Mouse (Mus musculus) gonadal fat pad, adult 2 months (tissue): ENCODE measurements around the gene Endog. TPM values are rescaled to one million over a fixed set of nuclear protein-coding genes. Genes with fewer than 3 reads are reported as not detected.
"Not testable (repeated sequence)": the region's sequence is repeated elsewhere in the genome, so short reads cannot be mapped to it uniquely, and the experiment has no call there.

Experiments used
- DNase-seq: peaks from one replicate; pipeline ENCODE4 v3.0.0-alpha.2; 2012; ENCODE audit warnings: low read depth
- polyA plus RNA-seq: library from polyadenylated mRNA; depleted of rRNA; stranded (reverse); fragments of >200 nt; gene quantifications from 2 replicates; pipeline ENCODE4 v1.2.3, GENCODE M21; 2012

Gene Endog
- polyA plus RNA-seq, 1 experiment = 40.8 TPM

- no peak for DNase-seq
Observed at GRCm38 (mm10) chr2:30166677-30167076, 4.6 kb upstream of the Endog start.

DNA sequence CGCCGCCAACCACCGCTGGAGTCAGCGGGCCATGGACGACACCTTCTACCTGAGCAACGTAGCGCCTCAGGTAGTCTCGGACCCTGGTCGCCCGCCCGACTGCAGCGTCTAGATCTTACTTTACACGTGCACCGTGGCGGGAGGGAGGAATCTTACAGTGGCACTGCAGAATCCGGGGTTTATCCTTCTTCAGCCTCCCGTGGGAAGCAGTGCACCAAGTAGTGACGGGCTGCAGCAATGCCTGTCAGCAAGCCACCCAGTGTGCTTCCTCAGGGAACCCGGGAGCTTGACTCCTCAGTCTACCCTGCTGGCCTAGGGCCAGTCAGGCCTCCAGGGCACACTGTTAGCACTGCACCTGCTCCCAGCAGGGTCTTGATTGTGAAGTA, 697 bp downstream of the Endog start:
- no peak for DNase-seq

DNA sequence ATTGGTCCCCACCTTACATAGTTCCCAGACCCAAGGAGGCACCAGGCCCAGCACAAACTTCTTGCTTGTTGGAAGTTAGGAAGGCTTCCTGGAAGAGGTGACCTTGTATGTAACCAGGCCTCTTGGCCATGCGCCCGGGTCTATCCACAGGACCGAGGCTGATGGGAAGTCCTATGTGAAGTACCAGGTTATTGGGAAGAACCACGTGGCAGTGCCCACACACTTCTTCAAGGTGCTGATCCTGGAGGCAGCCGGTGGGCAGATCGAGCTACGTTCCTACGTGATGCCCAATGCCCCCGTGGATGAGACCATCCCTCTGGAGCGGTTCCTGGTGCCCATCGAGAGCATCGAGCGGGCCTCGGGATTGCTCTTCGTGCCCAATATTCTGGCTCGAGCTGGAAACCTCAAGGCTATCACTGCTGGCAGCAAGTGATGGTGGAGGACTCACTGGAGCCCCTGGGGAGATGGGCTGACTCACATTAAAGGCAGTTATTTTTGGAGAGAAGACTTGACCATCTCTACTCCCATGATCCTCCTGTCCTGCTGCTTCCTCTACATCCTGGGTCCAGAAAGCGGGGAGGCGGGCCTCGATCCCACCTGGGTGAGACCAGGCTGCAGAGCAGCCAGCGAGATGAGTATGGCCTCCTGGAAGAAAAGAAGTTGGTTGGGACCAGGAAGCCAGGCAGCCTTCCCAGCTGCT, 2.4 kb downstream of the Endog start:
- no peak for DNase-seq

DNA sequence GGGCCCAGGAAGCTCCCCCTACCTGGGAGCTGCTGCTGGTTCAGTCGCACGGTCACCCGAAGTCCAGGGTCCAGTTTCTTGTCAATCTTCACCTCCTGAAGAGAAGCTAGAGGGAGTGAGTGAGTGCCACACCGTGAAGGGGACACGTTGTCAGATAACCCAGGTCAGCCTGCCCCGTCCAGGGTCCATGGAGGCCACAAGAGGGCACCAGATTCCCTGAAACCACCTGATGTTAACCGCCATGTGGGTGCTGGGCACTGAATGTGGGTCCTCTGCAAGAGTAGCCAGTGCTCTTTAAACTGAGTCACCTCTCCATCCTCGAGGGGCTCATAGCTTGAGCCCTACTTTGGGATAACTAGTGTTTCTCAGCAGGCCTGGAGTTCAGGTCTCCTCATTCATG, 4.6 kb downstream of the Endog start:
- no peak for DNase-seq

DNA sequence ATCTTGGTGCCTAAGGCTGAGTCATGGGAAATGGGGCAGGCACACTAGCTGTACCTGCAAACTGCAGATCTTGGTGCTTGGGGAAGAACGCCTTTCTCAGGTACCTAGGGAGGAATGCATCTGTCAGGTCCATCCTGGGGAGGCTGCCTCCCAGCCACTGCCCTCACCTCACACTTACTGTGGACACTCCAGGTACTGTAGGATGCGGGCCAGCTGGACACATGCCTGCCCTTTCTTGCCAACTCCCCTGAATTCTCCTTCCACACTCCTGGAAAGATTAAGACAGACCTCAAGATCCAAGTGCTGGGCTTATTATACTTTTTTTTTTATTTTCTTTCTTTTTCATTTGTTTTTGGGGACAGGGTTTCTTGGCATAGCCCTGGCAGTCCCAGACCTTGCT, 5.3 kb downstream of the Endog start:
- no peak for DNase-seq

DNA sequence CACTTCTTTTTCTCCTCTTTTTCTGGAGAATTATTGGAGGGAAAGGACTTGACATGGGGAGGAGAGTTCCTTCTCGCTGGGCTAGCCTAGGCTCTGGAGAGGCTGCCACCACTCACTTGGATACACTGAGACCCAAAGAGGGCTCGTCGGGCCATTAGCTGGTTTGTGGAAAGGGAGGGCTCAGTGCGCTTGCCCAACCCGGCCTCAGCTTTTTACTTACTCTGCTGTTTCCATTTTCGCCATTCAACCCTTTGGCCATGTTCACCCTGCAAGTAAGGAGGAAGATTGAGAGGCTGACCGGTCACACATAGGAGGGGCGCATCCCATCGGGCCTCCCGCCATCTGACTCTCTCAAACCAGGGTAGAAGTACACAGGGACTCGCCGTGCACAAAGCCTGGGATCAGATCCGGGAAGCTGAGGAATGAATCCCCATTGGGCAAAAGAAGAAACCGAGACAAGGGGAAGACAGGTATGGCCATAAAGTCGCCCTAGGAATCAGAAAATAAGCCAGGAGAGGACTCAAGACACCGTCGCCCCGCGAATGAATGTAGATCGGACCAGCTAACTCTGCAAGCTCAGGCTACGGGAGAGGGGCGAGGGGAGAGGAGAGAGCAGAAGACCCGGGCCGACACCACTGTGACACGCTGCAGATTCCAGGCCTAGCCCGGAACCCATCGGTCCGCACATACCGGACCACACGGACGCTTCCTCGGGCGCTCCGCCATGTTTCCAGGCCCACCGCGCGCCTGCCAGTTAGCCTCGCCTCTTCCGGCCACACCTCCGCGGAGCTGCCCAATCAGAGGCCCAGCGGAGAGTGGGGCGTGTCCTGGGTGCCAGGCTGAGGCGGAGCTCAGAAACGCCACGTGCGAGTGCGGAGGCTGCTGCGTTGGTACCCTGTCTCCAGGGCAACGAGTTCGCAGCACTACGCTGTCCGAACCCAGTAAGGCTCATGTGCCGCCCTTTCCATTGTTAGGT, 6.7 kb downstream of the Endog start, which contains the start of gene Spout1:
Spout1 (minus strand) TSS at position 760 of the 976 bp plus-strand sequence.
- no peak for DNase-seq

DNA sequence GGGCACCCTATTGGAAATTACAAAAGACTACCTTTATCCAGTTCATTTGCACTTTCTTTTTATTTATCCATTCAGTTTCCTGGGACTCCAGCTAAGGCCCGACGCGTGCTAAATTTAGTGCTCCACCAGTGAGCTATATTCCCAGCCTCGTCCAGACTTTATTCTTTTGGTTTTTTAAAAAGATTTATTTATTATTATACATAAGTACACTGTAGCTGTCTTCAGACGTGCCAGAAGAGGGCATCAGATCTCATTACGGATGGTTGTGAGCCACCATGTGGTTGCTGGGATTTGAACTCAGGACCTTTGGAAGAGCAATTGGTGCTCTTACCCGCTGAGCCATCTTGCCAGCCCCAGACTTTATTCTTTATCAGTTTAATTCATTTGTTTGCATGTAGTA, 7.4 kb downstream of the Endog start:
- not testable (repeated sequence) for DNase-seq

DNA sequence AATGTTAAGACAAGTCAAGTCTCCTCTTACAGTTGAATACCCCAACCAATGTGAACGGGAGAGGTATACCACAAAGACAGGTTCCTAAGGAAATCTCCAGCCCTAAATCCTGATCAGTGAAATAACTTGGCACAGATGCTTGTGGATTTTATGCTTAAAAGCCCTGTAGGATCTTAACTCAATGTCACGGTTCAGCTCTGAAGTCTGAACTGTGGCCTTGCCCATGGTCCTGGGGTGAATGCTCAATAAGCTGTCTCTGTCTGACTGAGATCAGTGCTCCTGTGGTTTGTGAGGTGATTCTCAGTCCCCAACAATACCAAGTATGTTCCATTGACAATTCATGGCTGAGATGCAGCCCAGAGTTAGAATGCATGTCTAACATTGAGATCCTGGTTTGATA, 11.1 kb downstream of the Endog start:
- no peak for DNase-seq

- no peak for DNase-seq
Observed at GRCm38 (mm10) chr2:30183721-30184120, 12.4 kb downstream of the Endog start.

GRCm38 (mm10) chr2:30185276-30185675, 14.0 kb downstream of the Endog start:
- DNase-seq = no peak

DNA sequence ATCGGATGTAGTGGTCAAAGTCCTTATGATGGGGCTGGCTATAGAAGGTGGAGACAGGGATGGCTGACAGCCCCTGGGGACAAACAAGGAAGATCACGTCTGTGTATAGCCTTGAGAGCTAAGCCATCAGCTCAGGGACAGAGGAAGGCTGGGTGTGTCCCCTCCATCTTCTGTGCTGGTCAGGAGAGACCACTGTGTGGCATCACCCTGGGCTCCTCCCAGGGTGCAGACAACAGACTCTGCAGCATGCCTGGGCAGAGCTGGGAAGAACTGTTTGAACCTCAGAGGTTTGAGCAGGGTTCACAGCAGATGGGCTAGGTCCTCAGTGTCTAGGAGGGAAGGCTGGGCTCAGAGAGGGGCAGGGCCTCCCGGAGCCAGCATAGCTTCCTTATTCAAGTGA, 14.4 kb downstream of the Endog start:
- no peak for DNase-seq

- DNase-seq = no peak
Observed at GRCm38 (mm10) chr2:30191790-30192580, 20.7 kb downstream of the Endog start.

- DNase-seq = no peak
Observed at GRCm38 (mm10) chr2:30194656-30195055, 23.4 kb downstream of the Endog start.

- DNase-seq = no peak
Observed at GRCm38 (mm10) chr2:30198021-30198420, 26.7 kb downstream of the Endog start.

GRCm38 (mm10) chr2:30199984-30200383, 28.7 kb downstream of the Endog start:
- DNase-seq = peak; percentile 63

DNA sequence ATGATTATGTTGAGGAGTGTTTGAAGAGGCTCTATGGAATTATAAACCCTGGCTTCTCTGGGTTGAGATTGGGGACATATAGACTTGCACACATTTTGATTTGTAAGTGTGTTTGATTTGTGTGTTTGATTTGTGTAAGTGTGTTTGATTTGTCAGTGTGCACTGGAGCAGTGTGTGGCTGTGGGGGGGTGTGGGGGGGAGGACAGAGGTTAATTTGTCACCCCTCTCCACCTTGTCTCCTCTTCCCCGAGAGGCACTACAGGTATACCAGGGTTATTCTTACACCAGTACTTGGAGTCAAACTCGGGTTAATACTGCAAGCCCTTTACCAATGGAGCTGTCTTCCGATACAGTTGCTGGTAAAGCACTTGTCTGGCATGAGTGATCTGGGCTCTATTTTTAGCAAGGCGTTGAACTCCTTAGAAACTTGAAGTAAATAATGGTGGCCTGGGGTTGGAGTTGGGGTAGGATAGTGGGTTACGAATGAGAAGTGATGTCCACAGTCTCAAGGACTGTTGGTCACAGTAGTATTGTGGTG, 29.2 kb downstream of the Endog start:
- no peak for DNase-seq

DNA sequence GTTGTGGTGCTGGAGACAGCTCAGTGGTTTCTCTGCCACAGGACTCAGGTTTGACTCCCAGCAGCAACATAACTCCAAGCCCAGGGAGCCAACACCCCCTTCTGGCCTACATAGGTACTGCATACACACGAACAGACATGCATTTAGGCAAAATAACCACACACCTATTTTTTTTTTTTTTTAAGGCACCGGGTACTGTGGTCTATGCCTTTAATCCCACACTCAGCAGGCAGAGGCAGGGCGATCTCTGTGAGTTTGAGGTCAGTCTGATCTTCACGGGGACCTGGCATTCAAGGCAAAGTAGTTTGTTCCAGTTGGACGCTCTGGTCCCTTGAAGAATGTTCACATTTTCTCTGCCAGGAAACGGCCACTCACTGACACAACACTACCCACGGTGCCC, 32.1 kb downstream of the Endog start:
- DNase-seq = no peak

GRCm38 (mm10) chr2:30205255-30205628, 33.9 kb downstream of the Endog start:
- no peak for DNase-seq

DNA sequence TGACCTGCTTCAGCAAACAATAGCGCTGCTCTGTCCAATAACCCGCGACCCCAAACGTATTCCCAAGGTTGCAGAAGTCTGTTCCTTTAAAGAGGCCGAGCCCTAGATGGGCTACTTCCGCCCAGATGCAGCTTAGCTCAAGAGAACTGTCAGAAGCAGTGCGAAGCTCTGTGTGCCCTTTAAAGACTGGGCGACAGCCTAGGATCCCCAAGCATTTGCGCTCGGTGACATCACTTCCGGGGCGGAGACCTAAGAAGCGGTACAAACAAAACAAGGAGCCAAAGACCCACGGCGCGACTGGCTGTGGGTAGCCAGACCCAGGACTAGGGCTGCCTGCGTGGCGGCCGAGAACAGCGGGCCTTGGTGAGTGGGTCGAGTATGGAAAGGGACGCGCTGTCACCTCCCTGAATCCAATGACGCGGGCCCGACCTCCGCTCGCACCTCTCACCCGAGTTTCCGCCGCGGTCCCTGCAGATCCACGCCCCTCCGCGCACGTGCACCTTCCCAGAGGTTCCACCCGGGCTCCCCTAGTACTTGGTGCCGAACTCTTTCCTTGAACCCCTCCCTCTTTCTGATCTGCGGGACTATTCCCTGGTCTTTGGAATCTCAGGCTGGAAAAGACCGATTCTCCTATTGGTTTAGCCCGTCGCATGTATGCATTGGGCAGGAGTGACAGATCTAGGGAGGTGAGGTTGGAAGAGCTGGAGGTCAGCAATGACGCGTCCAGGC, 34.5 kb downstream of the Endog start, which contains the start of gene Kyat1:
Kyat1 (minus strand) TSS at position 219 of the 729 bp plus-strand sequence.
- no peak for DNase-seq

DNA sequence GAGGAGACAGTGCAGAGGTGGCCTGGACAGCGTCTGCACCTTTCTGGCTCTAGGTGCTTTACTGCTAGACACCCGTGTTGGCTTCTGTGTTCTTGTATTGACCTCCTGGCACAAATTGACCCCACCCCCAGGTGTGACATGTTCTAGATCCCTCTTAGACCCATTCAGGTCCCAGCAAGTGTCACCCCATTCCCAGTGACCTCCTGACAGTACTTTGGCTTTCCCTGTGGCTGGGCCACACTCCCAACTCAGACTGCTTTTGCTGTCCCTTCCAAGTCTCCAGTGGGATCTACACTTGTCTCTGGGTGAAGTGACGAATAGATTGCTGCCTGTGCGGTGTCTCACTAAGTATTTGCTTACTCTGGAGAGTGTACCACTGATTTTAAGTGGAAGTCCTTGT, 36.1 kb downstream of the Endog start:
- no peak for DNase-seq

DNA sequence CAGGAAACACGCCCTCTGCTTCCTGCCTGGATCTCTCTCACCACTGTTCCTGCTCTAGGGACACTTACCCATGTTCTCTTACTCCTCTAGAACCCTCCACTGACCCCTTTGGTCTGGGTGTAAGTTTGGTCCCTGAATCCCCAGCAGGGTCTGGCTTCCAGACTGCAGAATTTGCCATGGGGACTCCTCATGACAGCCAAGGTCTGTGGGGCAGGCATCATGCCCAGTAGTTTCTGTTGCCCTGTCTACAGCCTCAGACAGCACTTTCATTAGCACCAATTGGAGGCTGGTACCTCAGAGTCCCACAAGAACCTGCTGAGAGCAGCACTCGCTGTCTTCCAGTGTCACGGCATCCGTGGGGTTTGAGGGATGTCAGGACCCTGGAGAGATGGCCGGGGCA, 36.6 kb downstream of the Endog start:
- no peak for DNase-seq
